Mouse (Mus musculus) frontal cortex, postnatal 25 days (tissue): ENCODE results near the gene Washc1.
"Not testable (repeated sequence)": the region's sequence is repeated elsewhere in the genome, so short reads cannot be mapped to it uniquely, and the experiment has no call there.

Experiments used
- DNase-seq, 2 experiments: peaks; one replicate each; pipeline ENCODE4 v3.0.0; 2022; ENCODE audit warnings: low spot score in 2 of 2

The Washc1 gene

DNA sequence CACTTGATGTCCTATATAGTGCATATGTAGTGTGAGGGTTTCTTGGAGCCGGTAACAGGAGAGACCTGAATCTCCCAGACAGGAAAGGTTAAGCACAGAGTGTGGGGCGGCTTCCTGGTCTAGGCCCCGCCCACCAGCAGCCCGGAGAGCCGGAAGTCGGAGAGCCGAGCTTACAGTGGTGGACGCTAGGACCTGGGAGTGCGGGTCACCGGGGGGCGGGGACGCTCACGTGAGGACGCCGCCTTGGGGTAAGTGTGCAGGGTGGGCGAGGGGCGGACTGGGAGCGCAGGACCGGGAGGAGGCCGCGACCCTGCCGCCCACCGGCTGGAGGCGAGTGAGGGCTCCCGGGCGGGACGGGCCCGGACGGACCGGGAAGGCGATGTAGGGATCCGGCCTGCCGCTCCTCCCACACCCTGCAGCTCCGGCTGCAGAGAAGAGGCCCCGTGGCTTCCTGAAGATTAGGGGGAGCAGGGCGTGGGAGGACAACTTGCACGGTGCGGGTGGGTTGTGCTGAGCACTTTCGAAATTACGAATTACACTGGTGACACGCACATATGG lies at the start of gene Washc1:
TSS of gene Washc1 (plus strand) at position 144 of the 558 bp plus-strand sequence.
- peak; percentile 70 to 81 for DNase-seq

DNA sequence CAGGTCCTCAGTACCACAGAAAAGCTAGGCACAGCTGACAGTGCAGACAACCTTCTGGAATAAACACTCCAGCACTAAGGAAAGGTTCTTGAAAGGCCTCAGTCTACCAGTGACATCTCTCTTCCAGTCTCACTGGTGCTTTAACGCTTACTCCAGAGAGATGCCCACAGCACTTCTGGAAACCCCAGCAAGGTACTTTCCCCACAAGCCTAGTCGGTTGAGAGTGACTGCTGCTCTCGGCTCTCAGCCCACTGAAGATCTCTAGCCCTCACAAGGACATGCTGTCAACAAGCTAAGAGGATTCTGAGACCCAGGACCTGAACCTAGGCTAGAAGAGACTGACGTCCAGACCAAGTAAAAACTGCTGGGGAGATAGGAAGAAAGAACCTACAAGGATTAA lies 46.2 kb upstream of the Washc1 start:
- no peak for DNase-seq

DNA sequence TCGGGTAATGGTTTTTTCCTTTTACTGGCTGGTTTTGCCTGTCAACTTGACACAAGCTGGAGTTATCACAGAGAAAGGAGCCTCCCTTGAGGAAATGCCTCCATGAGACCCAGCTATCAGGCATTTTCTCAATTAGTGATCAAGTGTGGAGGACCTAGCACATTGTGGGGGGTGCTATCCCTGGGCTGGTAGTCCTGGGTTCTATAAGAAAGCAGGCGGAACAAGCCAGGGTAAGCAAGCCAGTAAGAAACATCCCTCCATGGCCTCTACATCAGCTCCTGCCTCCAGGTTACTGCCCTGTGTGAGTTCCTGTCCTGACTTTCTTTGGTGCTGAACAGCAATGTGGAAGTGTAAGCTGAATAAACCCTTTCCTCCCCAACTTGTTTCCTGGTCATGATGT lies 42.3 kb upstream of the Washc1 start:
- DNase-seq: not testable (repeated sequence)

DNA sequence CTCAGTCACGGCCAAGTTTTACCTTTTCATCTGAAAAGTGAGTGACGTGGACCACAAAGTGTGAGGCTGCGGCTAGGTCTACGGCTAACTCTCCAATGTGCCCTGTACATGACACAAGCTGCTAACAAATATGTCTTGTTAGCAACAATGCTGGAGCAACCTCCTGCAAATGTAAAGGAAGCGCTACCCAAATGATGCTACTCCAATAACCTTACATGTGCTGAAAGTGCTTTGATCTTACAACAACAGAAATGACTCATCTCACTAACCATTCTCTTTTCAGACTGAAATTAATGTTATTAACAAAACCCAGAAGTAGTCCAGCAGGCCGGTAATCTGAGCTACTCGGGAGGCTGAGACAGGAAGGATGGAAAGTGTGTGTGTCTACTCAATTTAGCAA lies 37.4 kb upstream of the Washc1 start:
- no peak for DNase-seq

DNA sequence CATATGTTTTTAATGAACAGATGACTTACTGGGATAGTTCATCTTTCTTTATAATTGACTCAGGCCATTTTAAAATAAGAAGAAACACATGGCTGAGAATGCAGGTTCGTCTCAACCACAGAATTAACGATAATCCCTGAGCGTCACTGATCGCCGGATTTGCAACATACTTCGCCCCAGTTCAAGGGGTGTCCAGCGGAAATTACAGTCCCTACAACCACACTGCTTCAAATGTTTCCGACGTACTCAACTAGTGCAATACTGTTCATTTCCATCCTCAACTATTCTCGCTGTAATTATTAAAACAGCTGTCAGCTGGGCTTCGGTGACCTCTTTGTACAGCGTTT lies 35.5 kb upstream of the Washc1 start:
- no peak for DNase-seq

DNA sequence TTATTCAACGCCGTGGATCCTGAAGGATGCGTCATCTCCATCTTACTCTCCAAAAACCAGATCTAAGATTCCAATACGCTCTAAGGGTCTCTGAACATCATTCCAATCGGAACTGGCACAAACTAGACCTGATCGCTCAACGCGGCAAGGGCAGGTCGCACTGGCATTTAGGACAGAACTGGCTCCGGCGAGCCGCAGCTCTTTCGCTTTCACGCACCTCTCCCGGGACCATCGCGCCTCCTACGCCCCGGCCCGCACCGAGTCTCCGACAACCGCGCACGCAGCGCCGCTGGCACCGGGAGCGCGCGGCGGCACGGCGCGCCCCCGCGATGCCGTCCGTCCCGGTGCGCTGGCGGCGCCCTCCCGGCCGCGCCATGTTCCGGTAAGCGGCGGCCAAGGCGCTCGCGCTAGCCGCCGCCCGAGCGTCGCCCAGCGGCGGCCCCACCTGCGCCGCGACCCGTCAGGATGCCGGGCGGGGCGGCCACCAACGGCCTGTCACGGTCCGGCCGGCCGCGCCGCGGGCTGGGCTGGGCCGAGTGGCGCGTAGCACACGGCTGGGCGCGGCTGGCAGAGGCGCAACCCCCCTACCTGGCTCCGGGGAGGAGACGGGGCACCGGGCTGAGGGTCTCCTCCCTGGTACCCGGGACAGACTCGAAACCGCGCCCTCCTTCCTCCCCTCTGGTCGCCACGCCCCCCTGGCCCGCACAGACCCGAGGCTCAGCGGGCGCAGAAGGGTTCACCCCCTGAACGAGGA lies 35.0 kb upstream of the Washc1 start:
- peak; percentile 29 to 34 for DNase-seq

DNA sequence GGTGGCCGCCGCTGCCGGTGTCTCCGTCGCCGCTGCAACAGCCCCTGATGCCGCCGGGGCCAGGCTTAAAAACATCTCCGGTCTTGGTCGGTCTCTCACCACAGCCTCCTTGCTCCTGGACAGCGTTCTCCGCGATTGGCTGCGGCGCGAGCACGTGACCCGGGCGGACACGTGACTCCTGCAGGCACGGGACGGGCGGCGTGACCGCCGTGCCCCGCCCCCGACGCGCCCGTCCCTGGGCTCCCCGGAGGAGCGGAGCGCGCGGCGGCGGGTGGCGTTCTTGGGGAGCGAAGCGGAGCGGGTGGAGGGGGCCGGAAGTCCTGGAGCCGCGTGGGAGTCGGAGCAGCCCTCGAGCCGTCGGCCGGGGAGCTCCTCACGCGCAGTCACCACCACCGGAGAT lies 34.4 kb upstream of the Washc1 start, which contains the start of gene Ankrd12:
TSS of gene Ankrd12 (minus strand) at position 156 of the 400 bp plus-strand sequence.
- peak; percentile 92 to 93 for DNase-seq

DNA sequence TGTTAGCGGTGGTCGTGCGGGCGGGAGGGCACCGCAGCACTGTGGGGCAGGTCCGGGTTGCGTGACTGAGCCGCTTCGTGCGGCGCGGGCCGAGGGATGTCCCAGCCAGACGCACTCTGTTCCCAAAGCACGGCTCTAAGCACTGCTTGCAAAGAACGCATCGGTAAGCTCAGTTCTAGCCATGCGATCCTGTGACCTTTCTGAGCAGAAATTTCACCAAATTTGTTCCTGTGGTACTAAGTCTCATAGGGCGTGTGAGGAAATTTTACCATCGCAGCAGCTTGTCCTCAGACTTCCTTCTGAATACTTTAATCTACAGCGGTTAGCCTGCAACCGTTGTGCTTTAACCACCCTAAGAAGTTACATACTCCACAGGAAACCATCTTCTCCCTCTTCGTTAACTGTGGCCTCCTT lies 33.9 kb upstream of the Washc1 start:
- DNase-seq: no peak

DNA sequence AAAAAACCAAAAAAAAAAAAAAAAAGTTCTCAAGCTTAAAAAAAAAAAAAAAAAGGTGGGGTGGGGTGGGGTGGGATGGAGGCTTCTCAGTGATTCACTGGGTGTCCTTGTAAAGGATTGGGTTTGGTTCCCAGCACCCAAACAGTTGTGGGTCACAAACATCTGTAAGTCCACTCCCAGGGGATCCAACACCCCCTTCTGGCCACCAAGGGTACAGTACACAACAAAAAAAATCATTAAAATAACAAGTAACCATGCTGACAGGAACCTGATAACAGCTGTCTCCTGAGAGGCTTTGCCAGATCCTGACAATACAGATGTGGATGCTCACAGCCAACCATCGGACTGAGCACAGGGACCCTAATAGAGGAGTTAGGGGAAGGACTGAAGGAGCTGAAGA lies 26.9 kb upstream of the Washc1 start:
- no peak for DNase-seq

DNA sequence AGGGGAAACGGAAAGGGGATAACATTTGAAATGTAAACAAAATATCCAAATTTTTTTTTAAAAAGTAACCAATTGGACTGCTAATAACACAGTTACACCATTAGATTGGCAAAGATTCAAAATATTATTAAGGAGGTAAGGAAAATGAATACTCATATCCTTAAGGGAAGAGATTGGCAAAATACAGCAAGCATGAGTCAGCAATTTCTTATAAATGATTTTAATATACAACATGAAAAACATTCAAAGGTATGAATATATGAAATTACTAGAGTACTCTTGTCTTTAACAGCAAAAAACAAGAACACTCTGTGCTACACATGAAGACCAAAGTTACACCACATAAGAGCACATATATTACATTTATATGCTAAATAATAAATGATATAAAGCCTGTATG lies 26.3 kb upstream of the Washc1 start:
- no peak for DNase-seq

DNA sequence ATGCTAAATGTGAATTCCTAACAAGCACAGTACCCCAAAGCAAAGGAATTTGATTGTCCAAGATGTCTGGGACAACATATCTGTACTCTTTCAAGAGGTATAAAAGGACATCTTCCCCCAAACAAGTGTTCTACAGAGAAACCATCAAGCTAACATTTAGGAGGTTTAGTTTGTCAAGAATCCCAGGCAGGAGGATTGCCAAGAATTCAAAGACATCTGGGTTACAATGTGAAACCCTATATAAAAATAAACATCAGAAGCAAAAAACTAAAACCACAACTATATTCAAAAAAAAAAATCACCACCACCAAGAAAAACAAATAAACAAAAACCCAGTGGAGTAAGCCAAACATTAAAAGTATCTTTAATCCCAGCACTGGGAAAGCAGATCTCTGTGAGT lies 21.1 kb upstream of the Washc1 start:
- DNase-seq: no peak

DNA sequence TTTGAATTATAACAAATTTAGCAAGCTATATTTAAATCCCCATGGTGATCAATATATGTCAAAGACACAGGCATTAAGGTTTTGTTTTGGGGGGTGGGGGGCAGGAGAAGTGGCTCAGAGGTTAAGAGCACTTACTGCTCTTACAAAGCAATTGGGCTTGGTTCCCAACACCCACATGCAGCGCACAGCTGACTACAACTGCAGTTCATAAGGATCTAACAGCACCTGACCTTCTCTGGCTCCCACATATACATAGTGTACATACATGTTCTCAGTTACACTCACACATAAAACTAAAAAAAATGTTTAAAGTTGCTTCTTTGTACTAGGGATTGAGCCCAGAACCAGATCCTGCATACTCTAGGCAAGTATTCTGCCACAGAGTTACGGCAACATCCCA lies 20.0 kb upstream of the Washc1 start:
- no peak for DNase-seq

DNA sequence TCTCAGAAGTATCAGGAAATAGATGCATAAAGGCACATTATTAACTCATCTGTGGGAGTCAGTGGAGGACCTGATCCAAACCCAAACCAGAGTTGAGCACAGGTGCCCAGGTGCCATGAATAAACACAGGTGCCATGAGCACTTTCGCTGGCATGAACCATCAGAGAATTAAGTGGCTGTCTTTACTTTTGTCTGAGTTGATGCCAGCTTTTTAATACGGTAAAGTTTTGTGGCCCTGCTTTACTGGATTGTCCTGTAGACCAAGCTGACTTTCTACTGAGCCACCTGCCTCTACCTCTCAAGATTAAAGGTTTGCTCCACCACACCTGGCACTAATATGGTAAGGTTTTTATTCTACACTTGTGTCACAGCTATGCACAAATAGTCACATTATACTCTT lies 19.3 kb upstream of the Washc1 start:
- DNase-seq: no peak

DNA sequence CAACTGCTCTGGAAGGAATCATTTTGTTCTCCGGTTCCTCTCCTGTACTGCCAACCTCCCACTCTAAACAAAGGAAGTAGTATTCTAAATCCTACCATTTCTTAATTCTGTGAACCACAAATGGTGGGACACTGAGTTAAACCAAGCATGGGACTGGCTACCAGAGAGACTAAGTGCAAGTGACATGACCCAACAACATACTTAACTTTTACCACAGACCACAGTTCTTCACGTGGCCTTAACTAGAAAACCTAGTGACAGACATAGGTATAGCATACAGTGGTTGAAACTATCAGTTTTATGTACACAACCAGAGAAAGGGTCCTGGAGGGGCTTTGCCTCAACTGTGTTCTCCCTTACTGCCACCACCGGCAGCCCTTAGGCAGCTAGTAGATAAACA lies 18.7 kb upstream of the Washc1 start:
- no peak for DNase-seq

DNA sequence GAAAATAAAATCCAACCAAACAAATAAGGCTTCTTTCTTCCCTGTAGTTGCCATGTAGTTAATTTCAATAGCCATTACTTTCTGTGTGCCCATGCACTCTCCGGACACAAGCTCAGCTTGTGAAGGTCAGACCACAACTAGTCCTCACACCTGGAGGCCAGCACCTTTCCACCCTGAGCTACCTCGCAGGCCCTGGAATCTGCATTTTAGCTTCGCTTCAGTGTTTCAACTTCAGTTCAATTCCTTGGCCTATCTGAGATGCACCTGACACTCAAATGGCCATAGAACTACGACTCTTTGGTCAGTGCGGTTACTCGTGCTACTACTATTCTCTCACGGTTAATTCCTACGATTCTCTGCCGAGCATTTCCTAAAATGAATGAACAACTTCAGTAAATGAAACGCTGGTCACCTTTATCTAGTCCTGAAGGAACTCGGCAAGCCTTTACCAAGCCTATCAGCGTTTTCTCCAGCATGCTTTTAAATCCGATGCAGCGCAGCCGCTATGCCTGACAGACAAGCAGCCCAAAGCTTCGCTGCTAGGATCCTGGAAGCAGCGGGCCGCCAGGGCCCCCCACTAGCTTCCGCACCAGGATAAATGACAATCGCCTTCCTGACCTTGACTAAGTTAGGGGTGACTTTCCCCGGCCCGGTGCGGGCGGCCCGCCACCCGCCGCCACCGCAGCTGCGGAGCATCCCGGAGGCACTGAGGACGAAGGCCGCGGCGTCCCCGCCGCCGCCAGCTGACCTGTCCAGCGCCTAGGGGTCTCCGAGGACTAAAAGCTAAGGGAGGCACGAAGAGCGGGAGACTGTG lies 10.6 kb upstream of the Washc1 start:
- peak in 1 of 2 experiments; percentile 25 for DNase-seq

DNA sequence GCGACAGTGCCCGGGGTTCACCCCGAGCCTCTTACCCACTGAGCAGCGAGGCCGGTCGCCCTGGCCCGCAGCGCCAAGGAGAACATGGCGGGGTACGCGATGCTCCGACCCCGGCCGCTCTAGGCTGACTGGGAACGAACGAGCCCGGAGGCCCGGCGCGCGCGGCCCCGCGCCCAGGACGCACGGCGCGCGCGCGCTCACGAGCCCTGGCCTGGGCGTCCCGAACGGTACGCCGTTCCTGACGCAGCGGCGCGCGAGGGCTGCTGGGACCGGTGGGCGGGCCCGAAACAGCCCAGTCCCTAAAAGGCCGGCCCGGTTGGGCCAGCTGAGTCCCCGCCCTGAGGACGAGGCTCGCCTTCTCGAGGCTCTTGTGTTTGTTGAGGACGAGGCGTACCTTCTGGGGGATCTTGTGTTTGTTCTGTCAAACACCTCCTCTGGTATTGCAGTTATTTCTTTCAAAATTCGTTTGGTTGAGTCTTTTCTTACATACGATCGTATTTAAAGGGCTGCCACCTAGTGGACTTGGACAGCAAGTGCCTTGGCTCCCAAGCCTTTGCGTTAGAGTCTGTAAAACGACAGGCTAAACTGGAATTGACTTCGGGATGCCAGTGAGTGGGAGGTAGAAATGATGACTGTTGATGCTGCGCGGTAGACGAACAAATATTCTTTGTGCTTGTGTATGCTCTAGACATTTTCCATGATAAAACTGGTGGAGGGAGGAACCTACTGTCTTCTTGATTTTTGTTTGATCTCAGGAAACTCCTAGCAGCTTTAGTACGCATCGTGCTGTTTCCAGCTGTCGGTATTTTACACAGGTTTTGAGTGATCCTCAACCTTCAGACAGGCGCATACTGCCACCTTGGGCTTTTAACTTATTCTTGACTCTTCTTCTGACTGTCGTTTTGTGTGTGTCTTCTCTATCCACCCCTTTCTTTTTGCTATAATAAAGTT lies 9.7 kb upstream of the Washc1 start, which contains the start of gene Ndufv2:
TSS of gene Ndufv2 (minus strand) at position 180 of the 951 bp plus-strand sequence.
- DNase-seq: peak; percentile 67 to 82

DNA sequence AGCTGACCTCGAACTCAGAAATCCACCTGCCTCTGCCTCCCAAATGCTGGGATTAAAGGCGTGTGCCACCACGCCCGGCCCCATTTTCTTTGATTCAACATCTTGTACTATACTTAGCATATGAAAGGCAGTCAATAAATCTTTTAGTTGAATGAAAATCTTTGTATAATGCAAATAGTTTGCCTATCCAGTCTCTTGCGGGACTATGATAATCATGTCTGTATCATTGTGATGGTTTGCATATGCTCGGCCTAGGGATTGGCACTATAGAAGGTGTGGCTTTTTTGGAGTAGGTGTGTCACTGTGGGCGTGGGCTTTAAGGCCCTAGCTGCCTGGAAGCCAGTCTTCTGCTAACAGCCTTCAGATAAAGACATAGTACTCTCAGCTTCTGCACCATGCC lies 7.3 kb upstream of the Washc1 start:
- DNase-seq: no peak

DNA sequence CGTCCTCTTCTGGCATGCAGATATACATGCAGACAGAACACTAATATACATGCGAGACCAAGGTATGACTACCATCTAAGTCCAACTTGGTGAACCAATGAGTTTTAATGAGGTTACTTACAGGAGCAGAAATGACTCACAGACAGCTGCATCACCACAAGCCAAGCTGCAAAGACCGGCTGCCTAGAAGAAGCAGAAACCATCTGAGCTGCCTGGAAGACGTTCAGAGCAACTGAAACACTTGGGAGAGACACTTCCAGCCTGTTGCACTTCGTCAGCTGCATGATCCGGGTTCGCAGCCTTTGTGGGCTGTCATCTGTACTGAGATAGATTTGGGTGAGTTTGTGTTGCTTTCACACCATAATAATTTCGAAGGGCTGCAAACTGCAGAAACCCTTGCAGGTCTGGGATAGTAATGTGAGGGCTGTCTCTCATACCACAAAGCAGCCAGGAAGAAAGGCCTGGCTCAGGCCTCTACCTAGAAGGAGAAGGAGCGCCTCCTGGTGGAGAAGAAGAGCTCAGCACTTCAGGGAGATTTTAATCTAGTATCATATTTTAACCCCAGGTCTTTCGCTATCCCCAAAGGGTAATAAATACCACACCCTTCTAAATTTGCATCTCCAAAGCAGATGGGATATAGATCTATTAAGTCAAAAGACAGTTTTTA lies 4.6 kb upstream of the Washc1 start:
- peak in 1 of 2 experiments; percentile 41 for DNase-seq

DNA sequence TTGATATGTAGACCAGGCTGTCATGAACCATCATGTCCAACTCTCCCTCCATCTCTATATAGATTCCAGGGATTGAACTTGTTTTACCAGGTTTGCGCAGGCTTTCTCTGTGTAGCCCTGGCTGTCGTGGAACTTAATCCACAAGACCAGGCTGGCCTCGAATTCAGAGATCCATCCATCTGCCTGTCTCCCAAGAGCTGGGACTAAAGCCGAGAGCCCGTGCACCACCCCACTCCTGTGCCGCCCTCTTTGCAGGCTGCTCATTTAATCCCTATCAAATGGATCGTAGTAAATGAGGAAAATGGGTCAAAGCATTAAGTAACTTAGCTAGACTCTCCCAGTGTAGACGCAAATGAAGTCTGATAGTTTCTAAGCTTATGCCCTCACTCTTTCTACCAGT lies 3.9 kb upstream of the Washc1 start:
- DNase-seq: no peak

DNA sequence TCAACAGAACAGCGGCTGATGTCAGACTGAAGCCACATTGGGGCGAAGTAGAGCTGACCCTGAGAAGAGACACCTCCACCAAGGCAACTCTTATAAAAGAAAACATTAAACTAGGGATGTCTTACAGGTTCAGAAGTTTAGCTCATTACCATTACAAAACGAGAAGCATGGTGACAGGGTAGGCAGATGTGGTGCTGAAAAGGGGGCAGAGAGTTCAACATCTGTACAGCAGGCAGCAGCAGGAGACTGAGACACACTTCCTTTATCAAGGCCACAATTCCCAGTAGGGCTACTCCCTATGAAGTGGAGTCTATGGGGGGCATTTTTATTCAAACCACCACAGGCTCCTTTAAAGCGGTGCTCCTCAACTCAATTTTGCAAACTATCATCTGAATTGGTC lies 3.1 kb upstream of the Washc1 start:
- no peak for DNase-seq

DNA sequence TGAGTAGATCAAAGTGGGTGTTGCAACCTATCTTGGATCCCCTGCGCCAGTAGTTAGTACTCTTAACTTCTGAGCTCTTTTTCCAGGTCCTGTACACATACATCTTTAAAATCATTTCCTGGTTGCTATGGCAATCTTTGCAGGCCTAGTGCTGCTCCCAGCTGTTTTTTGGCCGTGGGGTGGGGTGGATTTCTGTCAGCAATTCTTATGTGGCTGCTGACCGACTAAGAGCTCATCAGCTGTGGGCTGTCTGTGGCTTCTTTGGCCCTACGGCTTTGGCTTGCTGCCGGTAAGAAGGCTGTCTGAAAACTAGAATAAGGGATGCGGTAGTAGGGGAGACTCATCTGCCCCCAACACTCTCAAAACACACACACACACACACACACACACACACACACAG lies 599 bp upstream of the Washc1 start:
- DNase-seq: no peak
